Mouse (Mus musculus) lung, adult 2 months (tissue): ENCODE measurements around the gene Foxd3. TPM values are rescaled to one million over a fixed set of nuclear protein-coding genes. Genes with fewer than 3 reads are reported as not detected.
"Not testable (repeated sequence)": the region's sequence is repeated elsewhere in the genome, so short reads cannot be mapped to it uniquely, and the experiment has no call there.

Source experiments
- DNase-seq: peaks from one replicate; pipeline ENCODE4 v3.0.0; 2022
- H3K4me1 ChIP-seq: fragments of 200-500 bp; 2 replicates; pipeline ENCODE4 v1.6.1; 2011; ENCODE audit warnings: low read length; ENCODE audit not compliant: control insufficient read depth, insufficient read depth
- H3K4me3 ChIP-seq: fragments of 200-500 bp; replicated peaks from 2 replicates; pipeline ENCODE3; 2011; ENCODE audit warnings: low read depth, mild to moderate bottlenecking, control low read depth, low read length; ENCODE audit errors: extremely low read depth
- CTCF ChIP-seq: fragments of 200-500 bp; IDR thresholded peaks from 2 replicates; pipeline ENCODE4 v1.5.1; 2011; ENCODE audit warnings: mild to moderate bottlenecking, low read length, control low read depth; ENCODE audit not compliant: insufficient read depth
- POLR2A ChIP-seq: fragments of 200-500 bp; IDR thresholded peaks from 2 replicates; pipeline ENCODE4 v1.6.1; 2011; ENCODE audit warnings: low read depth, mild to moderate bottlenecking, control low read depth, low read length, borderline replicate concordance; ENCODE audit errors: extremely low read depth
- WGBS: fragments of 180-500 bp; shearing (Covaris S2); methylation state at CpG from one replicate; pipeline ENCODE4 v1.1.7; 2018; 5-methylcytosine and 5-hydroxymethylcytosine counted together
- polyA plus RNA-seq: library from polyadenylated mRNA; depleted of rRNA; stranded (reverse); fragments of >200 nt; gene quantifications from 2 replicates; pipeline ENCODE4 v1.2.3, GENCODE M21; 2012; rRNA removed

The Foxd3 gene
- 0.28 and 0.62 TPM in 2 replicates for polyA plus RNA-seq

GRCm38 (mm10) chr4:99655937-99656604, at the start of gene Foxd3:
Gene Foxd3 (plus strand): TSS chr4:99656299.
- DNase-seq = no peak
- Histone ChIP-seq H3K4me1 (no peaks in the 10 kb centered on the region; the same call in 1 of the 2 replicates), H3K4me3 (no peak within 1 kb of the TSS)
- WGBS = 3% methylated on average over 62 of the region's 62 CpGs
- TF ChIP-seq POLR2A (no peak), CTCF (no peak)

- DNase-seq = no peak
- TF ChIP-seq CTCF (no peak), POLR2A (no peak)
- no peaks in the 10 kb centered on the region for H3K4me1 ChIP-seq
- H3K4me3 ChIP-seq = no peak overlapping the region
- WGBS = 89% methylated on average over 10 of the region's 10 CpGs
Observed at GRCm38 (mm10) chr4:99612156-99612555, 43.9 kb upstream of the Foxd3 start.

- WGBS = 52% methylated on average over 12 of the region's 12 CpGs
- no peaks in the 10 kb centered on the region for H3K4me1 ChIP-seq
- no peak overlapping the region for H3K4me3 ChIP-seq
- TF ChIP-seq CTCF (no peak), POLR2A (no peak)
- DNase-seq = no peak
Observed at GRCm38 (mm10) chr4:99612609-99613350, 43.3 kb upstream of the Foxd3 start.

- no peak overlapping the region for H3K4me3 ChIP-seq
- DNase-seq = peak; percentile 5
- 15% methylated on average over 23 of the region's 24 CpGs for WGBS
Observed at GRCm38 (mm10) chr4:99626047-99626844, 29.9 kb upstream of the Foxd3 start.

DNA sequence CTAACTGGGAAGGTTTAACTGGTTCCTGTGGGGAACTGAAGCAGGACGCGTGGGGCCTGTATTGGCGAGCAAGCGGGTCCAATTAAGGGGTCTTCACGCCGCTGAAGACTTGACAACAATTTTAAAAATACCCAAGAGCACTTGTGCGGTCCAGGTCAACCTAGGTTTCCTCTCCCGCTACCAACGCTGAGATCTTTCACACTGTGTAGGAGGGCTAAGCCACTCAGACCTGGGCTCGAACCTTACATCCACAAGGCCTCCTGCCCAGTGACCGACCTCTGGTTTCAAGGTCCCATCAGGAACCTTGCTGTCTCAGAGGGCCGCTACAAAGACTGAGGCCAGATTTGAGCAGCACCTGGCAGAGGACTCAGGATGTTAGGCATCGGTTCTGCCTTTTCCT, 29.0 kb upstream of the Foxd3 start:
- no peak for TF ChIP-seq CTCF
- no peak for TF ChIP-seq POLR2A
- Histone ChIP-seq H3K4me3 (no peak overlapping the region), H3K4me1 (no peaks in the 10 kb centered on the region)
- 75% methylated on average over 13 of the region's 13 CpGs for WGBS
- DNase-seq = no peak

More at GRCm38 (mm10) chr4:99626047-99626844, 29.9 kb upstream of the Foxd3 start:
- no peaks in the 10 kb centered on the region for H3K4me1 ChIP-seq
- TF ChIP-seq CTCF = no peak
- no peak for TF ChIP-seq POLR2A

DNA sequence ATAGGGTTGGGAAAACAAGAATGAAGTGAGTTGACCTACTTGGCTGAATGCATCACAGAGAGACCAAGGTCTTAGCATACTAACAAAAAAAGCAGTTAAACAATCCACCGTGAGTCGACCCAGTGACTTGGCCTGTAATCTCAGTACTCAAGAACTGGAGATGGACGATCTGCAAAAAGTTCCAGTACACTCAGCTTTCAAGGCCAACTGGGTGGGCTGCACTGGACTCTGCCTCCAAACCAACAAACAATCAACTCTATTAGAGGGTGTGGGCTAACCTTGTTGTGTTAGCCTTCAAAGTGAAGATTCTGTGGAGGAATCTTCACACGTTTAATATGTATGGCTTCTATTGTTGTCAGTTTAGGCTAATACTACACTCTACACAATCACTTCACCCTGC, 20.1 kb upstream of the Foxd3 start:
- 66% methylated on average over 4 of the region's 4 CpGs for WGBS
- no peak for TF ChIP-seq POLR2A
- TF ChIP-seq CTCF = no peak
- Histone ChIP-seq H3K4me3 (no peak overlapping the region), H3K4me1 (no peaks in the 10 kb centered on the region)
- DNase-seq = no peak

DNA sequence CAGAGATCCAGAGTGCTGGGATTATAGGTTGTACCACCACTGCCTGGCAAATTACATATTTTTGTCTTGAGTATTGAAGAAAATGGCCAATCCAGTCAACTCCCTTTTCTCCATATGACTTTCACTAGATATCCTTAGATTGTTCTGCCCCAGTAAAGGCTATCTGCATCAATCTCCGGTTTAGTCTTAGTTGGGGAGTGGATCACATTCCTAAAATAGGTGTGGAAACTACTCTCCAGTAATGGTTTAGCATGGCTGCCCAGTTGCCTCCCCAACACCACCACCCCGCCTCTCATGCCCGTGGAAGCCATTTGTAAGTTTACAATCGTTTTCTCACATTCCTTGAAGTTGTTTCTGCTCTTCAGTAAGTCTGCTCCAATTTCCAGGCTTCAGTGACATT, 19.4 kb upstream of the Foxd3 start:
- Histone ChIP-seq H3K4me1 (no peaks in the 10 kb centered on the region), H3K4me3 (no peak overlapping the region)
- no peak for TF ChIP-seq CTCF
- no peak for TF ChIP-seq POLR2A
- WGBS = 84% methylated on average over 4 of the region's 4 CpGs
- no peak for DNase-seq

DNA sequence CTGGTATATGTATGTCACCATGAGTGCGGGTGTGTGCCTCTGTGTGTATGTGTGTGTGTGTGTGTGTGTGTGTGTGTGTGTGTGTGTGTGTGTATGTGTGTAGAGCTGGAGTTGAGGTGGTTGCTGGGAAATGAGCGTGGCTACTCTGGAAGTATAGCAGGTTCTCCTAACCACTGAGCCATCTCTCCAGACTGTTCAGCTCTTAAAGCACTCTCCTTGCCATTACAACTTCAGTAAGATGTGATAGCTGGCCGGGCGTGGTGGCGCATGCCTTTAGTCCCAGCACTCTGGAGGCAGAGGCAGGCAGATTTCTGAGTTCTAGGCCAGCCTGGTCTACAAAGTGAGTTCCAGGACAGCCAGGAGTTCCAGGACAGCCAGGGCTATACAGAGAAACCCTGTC, 15.5 kb upstream of the Foxd3 start:
- not testable (repeated sequence) for DNase-seq, H3K4me1 ChIP-seq, H3K4me3 ChIP-seq
- WGBS = 93% methylated on average over 5 of the region's 5 CpGs

GRCm38 (mm10) chr4:99641920-99642319, 14.2 kb upstream of the Foxd3 start:
- DNase-seq = no peak
- no peaks in the 10 kb centered on the region for H3K4me1 ChIP-seq
- H3K4me3 ChIP-seq = no peak overlapping the region
- WGBS = 32% methylated on average over 3 of the region's 3 CpGs
- no peak for TF ChIP-seq CTCF
- no peak for TF ChIP-seq POLR2A
